Mouse (Mus musculus) limb, embryonic 13.5 days (tissue): Measurements from ENCODE around the gene Map2k1. TPM values are rescaled to one million over a fixed set of nuclear protein-coding genes. Genes with fewer than 3 reads are reported as not detected.
A peak's percentile ranks its signal among the peaks of the same experiment; 100 is the strongest.

ENCODE experiments used
- ATAC-seq: fragments of 200-750 bp; cut with Nextera tagmentation; 2 replicates; pipeline ENCODE4 v1.8.0; 2017; ENCODE audit warnings: low read depth, moderate number of reproducible peaks, moderate TSS enrichment; ENCODE audit not compliant: low FRiP score
- H3K27ac ChIP-seq: fragments of 300-500 bp; sonication (generic); 2 replicates; pipeline ENCODE4 v1.5.1; 2015; ENCODE audit warnings: inconsistent platforms, mild to moderate bottlenecking, moderate library complexity
- H3K27me3 ChIP-seq: fragments of 300-500 bp; sonication (generic); 2 replicates; pipeline ENCODE4 v1.6.1; 2015; ENCODE audit warnings: mild to moderate bottlenecking, inconsistent platforms
- H3K36me3 ChIP-seq: fragments of 300-500 bp; sonication (generic); 2 replicates; pipeline ENCODE4 v1.6.1; 2015; ENCODE audit warnings: inconsistent platforms, mild to moderate bottlenecking, moderate library complexity
- H3K4me1 ChIP-seq: fragments of 300-500 bp; sonication (generic); 2 replicates; pipeline ENCODE4 v1.6.1; 2015; ENCODE audit warnings: inconsistent platforms
- H3K4me2 ChIP-seq: fragments of 300-500 bp; sonication (generic); replicated peaks from 2 replicates; pipeline ENCODE4 v1.6.1; 2015; ENCODE audit warnings: inconsistent platforms, mild to moderate bottlenecking, moderate library complexity
- H3K4me3 ChIP-seq: fragments of 300-500 bp; sonication (generic); 2 replicates; pipeline ENCODE4 v1.5.1; 2015; ENCODE audit warnings: moderate library complexity, mild to moderate bottlenecking, inconsistent platforms
- H3K9ac ChIP-seq: fragments of 300-500 bp; sonication (generic); 2 replicates; pipeline ENCODE4 v1.6.1; 2015; ENCODE audit warnings: mild to moderate bottlenecking, inconsistent platforms
- H3K9me3 ChIP-seq: fragments of 300-500 bp; sonication (generic); 2 replicates; pipeline ENCODE4 v1.6.1; 2016; ENCODE audit warnings: inconsistent platforms
- WGBS: fragments of 180-500 bp; shearing (Covaris S2); methylation state at CpG from one replicate; pipeline ENCODE4 v1.1.7; 2015; 5-methylcytosine and 5-hydroxymethylcytosine counted together
- polyA plus RNA-seq: library from polyadenylated mRNA; unstranded; fragments of >200 nt; fragmentation: Nextera tagmentation; extraction: Ambion mirVana; gene quantifications from 2 replicates; pipeline ENCODE4 v1.2.1, GENCODE M21; 2015

The Map2k1 gene
- polyA plus RNA-seq, 1 experiment from 2014 or later: 80.1 TPM

- H3K27ac ChIP-seq: no peak overlapping the region
- no peak overlapping the region for H3K4me3 ChIP-seq
- no peak for ATAC-seq
- H3K36me3 ChIP-seq: peaks cover 3% of the 10 kb centered on the region; the same call in 1 of the 2 replicates
- no peaks in the 10 kb centered on the region for H3K9me3 ChIP-seq
- no peak overlapping the region for H3K9ac ChIP-seq
- peaks cover 9% of the 10 kb centered on the region for H3K4me1 ChIP-seq
- WGBS: 29% methylated on average over 8 of the region's 8 CpGs
- H3K27me3 ChIP-seq: no peaks in the 10 kb centered on the region
- peak overlapping the region; percentile 7; the same call in 1 of the 2 replicates for H3K4me2 ChIP-seq
Measured at GRCm38 (mm10) chr9:64240681-64241080, 12.8 kb downstream of the Map2k1 start.

- Histone ChIP-seq H3K4me3 (no peak overlapping the region), H3K27me3 (no peaks in the 10 kb centered on the region), H3K27ac (no peak overlapping the region), H3K4me2 (no peak overlapping the region), H3K9me3 (no peaks in the 10 kb centered on the region), H3K9ac (no peak overlapping the region), H3K36me3 (peaks cover 3% of the 10 kb centered on the region; the same call in 1 of the 2 replicates), H3K4me1 (peaks cover 9% of the 10 kb centered on the region)
- no peak for ATAC-seq
- 10% methylated on average over 2 of the region's 2 CpGs for WGBS
Measured at GRCm38 (mm10) chr9:64240116-64240515, 13.3 kb downstream of the Map2k1 start.

GRCm38 (mm10) chr9:64236056-64236455 is 17.4 kb downstream of the Map2k1 start:
- Histone ChIP-seq H3K9me3 (no peaks in the 10 kb centered on the region), H3K4me3 (no peak overlapping the region), H3K27ac (no peak overlapping the region), H3K27me3 (no peaks in the 10 kb centered on the region), H3K4me2 (no peak overlapping the region), H3K9ac (no peak overlapping the region), H3K36me3 (0 out of 2 replicates have a peak, but pooled peaks cover 4% of the 10 kb centered on the region), H3K4me1 (peaks cover 36% of the 10 kb centered on the region)
- no peak for ATAC-seq
- WGBS: 93% methylated on average over 7 of the region's 7 CpGs

- no peak within 1 kb of the TSS for H3K9ac ChIP-seq
- H3K27ac ChIP-seq: peak within 1 kb of the TSS; percentile 74; the same call in 1 of the 2 replicates
- H3K4me2 ChIP-seq: no peak within 1 kb of the TSS
- ATAC-seq: no peak
- H3K9me3 ChIP-seq: no peaks in the 10 kb centered on the region
- peaks cover 29% of the 10 kb centered on the region for H3K4me1 ChIP-seq
- no peaks in the 10 kb centered on the region for H3K27me3 ChIP-seq
- WGBS: 84% methylated on average over 8 of the region's 8 CpGs
- H3K4me3 ChIP-seq: no peak within 1 kb of the TSS
- 0 out of 2 replicates have a peak, but pooled peaks cover 4% of the 10 kb centered on the region for H3K36me3 ChIP-seq
Measured at GRCm38 (mm10) chr9:64234768-64235435, 18.5 kb downstream of the Map2k1 start, which contains the start of gene Uchl4. Uchl4 (plus strand) TSS chr9:64235201.

- Histone ChIP-seq H3K27me3 (no peaks in the 10 kb centered on the region), H3K4me2 (no peak overlapping the region), H3K4me1 (peaks cover 36% of the 10 kb centered on the region), H3K36me3 (0 out of 2 replicates have a peak, but pooled peaks cover 4% of the 10 kb centered on the region), H3K27ac (peak overlapping the region; percentile 74; the same call in 1 of the 2 replicates), H3K9ac (no peak overlapping the region), H3K4me3 (no peak overlapping the region), H3K9me3 (no peaks in the 10 kb centered on the region)
- WGBS: 44% methylated on average over 5 of the region's 5 CpGs
- no peak for ATAC-seq
Measured at GRCm38 (mm10) chr9:64233656-64234055, 19.8 kb downstream of the Map2k1 start.

GRCm38 (mm10) chr9:64232257-64232957 is 21.0 kb downstream of the Map2k1 start:
- 59% methylated on average over 9 of the region's 9 CpGs for WGBS
- no peaks in the 10 kb centered on the region for H3K9me3 ChIP-seq
- no peak for ATAC-seq
- H3K4me2 ChIP-seq: no peak overlapping the region
- peaks cover 38% of the 10 kb centered on the region for H3K4me1 ChIP-seq
- no peak overlapping the region for H3K4me3 ChIP-seq
- H3K9ac ChIP-seq: 0 out of 2 replicates have a peak overlapping the region, but pooled peaks have one; percentile 1
- no peaks in the 10 kb centered on the region for H3K27me3 ChIP-seq
- 0 out of 2 replicates have a peak, but pooled peaks cover 4% of the 10 kb centered on the region for H3K36me3 ChIP-seq
- peak overlapping the region; percentile 65; the same call in 1 of the 2 replicates for H3K27ac ChIP-seq

GRCm38 (mm10) chr9:64231674-64232073 is 21.8 kb downstream of the Map2k1 start:
- WGBS: 83% methylated on average over 3 of the region's 3 CpGs
- H3K4me2 ChIP-seq: no peak overlapping the region
- H3K9ac ChIP-seq: peak overlapping the region; percentile 1; the same call in 1 of the 2 replicates
- H3K27me3 ChIP-seq: no peaks in the 10 kb centered on the region
- no peak overlapping the region for H3K4me3 ChIP-seq
- no peaks in the 10 kb centered on the region for H3K9me3 ChIP-seq
- H3K4me1 ChIP-seq: peaks cover 38% of the 10 kb centered on the region
- no peak for ATAC-seq
- peak overlapping the region; percentile 65 for H3K27ac ChIP-seq
- H3K36me3 ChIP-seq: 0 out of 2 replicates have a peak, but pooled peaks cover 4% of the 10 kb centered on the region

GRCm38 (mm10) chr9:64231171-64231570 is 22.3 kb downstream of the Map2k1 start:
- 62% methylated on average over 5 of the region's 5 CpGs for WGBS
- Histone ChIP-seq H3K36me3 (0 out of 2 replicates have a peak, but pooled peaks cover 4% of the 10 kb centered on the region), H3K27ac (peak overlapping the region; percentile 65; the same call in 1 of the 2 replicates), H3K4me2 (no peak overlapping the region), H3K9me3 (no peaks in the 10 kb centered on the region), H3K9ac (peak overlapping the region; percentile 1; the same call in 1 of the 2 replicates), H3K4me1 (peaks cover 38% of the 10 kb centered on the region), H3K27me3 (no peaks in the 10 kb centered on the region), H3K4me3 (no peak overlapping the region)
- 0 out of 2 replicates have a peak, but pooled peaks have one; percentile 64 for ATAC-seq

- H3K27ac ChIP-seq: no peak overlapping the region
- H3K4me2 ChIP-seq: no peak overlapping the region
- ATAC-seq: no peak
- H3K27me3 ChIP-seq: no peaks in the 10 kb centered on the region
- no peaks in the 10 kb centered on the region for H3K9me3 ChIP-seq
- peaks cover 32% of the 10 kb centered on the region for H3K4me1 ChIP-seq
- peak overlapping the region; percentile 27; the same call in 1 of the 2 replicates for H3K9ac ChIP-seq
- H3K4me3 ChIP-seq: no peak overlapping the region
- 0 out of 2 replicates have a peak, but pooled peaks cover 4% of the 10 kb centered on the region for H3K36me3 ChIP-seq
Measured at GRCm38 (mm10) chr9:64228972-64229371, 24.5 kb downstream of the Map2k1 start.

- no peak overlapping the region for H3K4me2 ChIP-seq
- H3K27me3 ChIP-seq: no peaks in the 10 kb centered on the region
- H3K4me3 ChIP-seq: no peak overlapping the region
- no peak overlapping the region for H3K9ac ChIP-seq
- no peak overlapping the region for H3K27ac ChIP-seq
- 0 out of 2 replicates have a peak, but pooled peaks cover 4% of the 10 kb centered on the region for H3K36me3 ChIP-seq
- WGBS: 81% methylated on average over 12 of the region's 12 CpGs
- peaks cover 28% of the 10 kb centered on the region for H3K4me1 ChIP-seq
- no peak for ATAC-seq
- no peaks in the 10 kb centered on the region for H3K9me3 ChIP-seq
Measured at GRCm38 (mm10) chr9:64227736-64228135, 25.7 kb downstream of the Map2k1 start.

GRCm38 (mm10) chr9:64225805-64226204 is 27.6 kb downstream of the Map2k1 start:
- Histone ChIP-seq H3K27me3 (no peaks in the 10 kb centered on the region), H3K4me2 (no peak overlapping the region), H3K4me3 (no peak overlapping the region), H3K36me3 (0 out of 2 replicates have a peak, but pooled peaks cover 4% of the 10 kb centered on the region), H3K9me3 (no peaks in the 10 kb centered on the region), H3K27ac (no peak overlapping the region), H3K4me1 (peaks cover 10% of the 10 kb centered on the region), H3K9ac (no peak overlapping the region)
- no peak for ATAC-seq

- Histone ChIP-seq H3K27ac (no peak overlapping the region), H3K9ac (no peak overlapping the region), H3K9me3 (no peaks in the 10 kb centered on the region), H3K36me3 (0 out of 2 replicates have a peak, but pooled peaks cover 4% of the 10 kb centered on the region), H3K4me3 (no peak overlapping the region), H3K4me1 (peaks cover 7% of the 10 kb centered on the region; the same call in 1 of the 2 replicates), H3K27me3 (no peaks in the 10 kb centered on the region), H3K4me2 (no peak overlapping the region)
- 54% methylated on average over 2 of the region's 2 CpGs for WGBS
- ATAC-seq: no peak
Measured at GRCm38 (mm10) chr9:64222098-64222497, 31.3 kb downstream of the Map2k1 start.
